23 mouse cellular contexts compared by ENCODE assay signal in the genomic region with DNA sequence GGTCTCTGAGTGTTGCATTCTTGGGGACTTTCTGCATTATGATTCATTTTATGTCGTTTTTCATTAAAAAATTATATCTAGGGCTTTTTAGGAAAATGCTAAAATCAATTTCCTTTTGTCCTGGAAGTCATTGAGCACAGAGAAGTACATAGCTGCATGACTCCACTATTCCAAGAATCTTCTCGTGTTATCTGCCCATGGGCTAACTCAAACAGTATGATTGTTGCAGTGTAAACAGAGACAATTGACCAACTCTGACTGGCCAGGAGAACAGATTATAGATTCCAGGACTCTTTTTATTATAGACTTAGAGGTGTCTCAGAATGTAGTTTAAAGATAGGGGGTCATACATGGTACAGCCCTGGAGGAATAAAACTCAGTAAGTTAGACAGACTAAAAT. TPM values are rescaled to one million over a fixed set of nuclear protein-coding genes. Genes with fewer than 3 reads are reported as not detected.
"Had no signal": no experiment of that assay in that cellular context is flagged by ENCODE, and none has a peak within 500 bp of the region (broad histone marks: within the 10 kb centered on the region; RNA-seq: fewer than 3 reads in every experiment).

No protein-coding gene starts in this region.

- H3K9me3 ChIP-seq: liver, embryonic 15.5 days; lung, embryonic 15.5 days; megakaryocyte, embryonic 14.5 days; midbrain, embryonic 13.5 days; midbrain, embryonic 15.5 days; neural tube, embryonic 12.5 days had no signal

- H3K9ac ChIP-seq: liver, embryonic 15.5 days; lung, embryonic 15.5 days; midbrain, embryonic 13.5 days; midbrain, embryonic 15.5 days; neural tube, embryonic 12.5 days had no signal

- ATAC-seq: lung, postnatal 0 days; midbrain, embryonic 13.5 days; midbrain, embryonic 15.5 days had no signal

- H3K4me2 ChIP-seq: liver, embryonic 15.5 days; lung, embryonic 15.5 days; midbrain, embryonic 11.5 days; midbrain, embryonic 13.5 days; midbrain, embryonic 15.5 days; neural tube, embryonic 12.5 days had no signal

- H3K4me3 ChIP-seq: liver, embryonic 15.5 days; lung, embryonic 15.5 days; megakaryocyte, embryonic 14.5 days; midbrain, embryonic 13.5 days; midbrain, embryonic 15.5 days; neural tube, embryonic 12.5 days had no signal

- H3K27me3 ChIP-seq: liver, embryonic 15.5 days; lung, embryonic 15.5 days; megakaryocyte, embryonic 14.5 days; midbrain, embryonic 13.5 days; midbrain, embryonic 15.5 days; neural tube, embryonic 12.5 days had no signal

- H3K36me3 ChIP-seq: liver, embryonic 15.5 days; lung, embryonic 15.5 days; midbrain, embryonic 13.5 days; midbrain, embryonic 15.5 days; neural tube, embryonic 12.5 days had no signal

- DNase-seq: lung, adult 2 months; lung, postnatal 14 days; lung, postnatal 36 days; right cerebral cortex, postnatal 14 days; thymus, adult 2 months; thymus, postnatal 25 days; thymus, postnatal 4 days had no signal

- H3K4me1 ChIP-seq: liver, embryonic 15.5 days; lung, embryonic 15.5 days; megakaryocyte, embryonic 14.5 days; midbrain, embryonic 13.5 days; midbrain, embryonic 15.5 days; neural tube, embryonic 12.5 days had no signal

- H3K27ac ChIP-seq: liver, embryonic 15.5 days; lung, embryonic 15.5 days; macrophage; midbrain, embryonic 13.5 days; midbrain, embryonic 15.5 days; neural tube, embryonic 12.5 days had no signal

RNA-seq across cellular contexts. Expression of a gene that starts 21.1 kb away (rescaled TPM):
- total RNA-seq: megakaryocyte progenitor cell, adult 5-6 weeks; midbrain, postnatal 0 days; monocyte, adult 5-6 weeks; neutrophil, adult 5-6 weeks had no signal
- polyA plus RNA-seq: lung, adult 2 months; lung, embryonic 15.5 days; lung, postnatal 0 days; macrophage; midbrain, embryonic 11.5 days; midbrain, embryonic 13.5 days; midbrain, embryonic 15.5 days; midbrain, postnatal 0 days; neural tube, embryonic 12.5 days; neural tube, embryonic 14.5 days; spleen, adult 2 months; thymus, adult 2 months; urinary bladder, adult 2 months had no signal
